Mouse (Mus musculus) cerebellum, adult 2 months (tissue): ENCODE results near the gene Mrpl58. TPM values are rescaled to one million over a fixed set of nuclear protein-coding genes. Genes with fewer than 3 reads are reported as not detected.
"Not testable (repeated sequence)": the region's sequence is repeated elsewhere in the genome, so short reads cannot be mapped to it uniquely, and the experiment has no call there.

Source experiments
- DNase-seq, 2 experiments: peaks; one replicate each; pipeline ENCODE4 v3.0.0; 2021
- H3K27ac ChIP-seq: fragments of 200-500 bp; 2 replicates; pipeline ENCODE4 v1.5.1; 2012; ENCODE audit warnings: low read length, control low read depth, inconsistent platforms; ENCODE audit not compliant: insufficient read depth
- H3K27me3 ChIP-seq: fragments of 200-500 bp; 2 replicates; pipeline ENCODE4 v1.6.1; 2012; ENCODE audit warnings: inconsistent platforms, mild to moderate bottlenecking, low read length, moderate library complexity; ENCODE audit not compliant: control insufficient read depth, insufficient read depth
- H3K4me1 ChIP-seq: fragments of 200-500 bp; 2 replicates; pipeline ENCODE4 v1.6.1; 2011; ENCODE audit warnings: low read length; ENCODE audit not compliant: control insufficient read depth, insufficient read depth
- H3K4me3 ChIP-seq: fragments of 200-500 bp; replicated peaks from 2 replicates; pipeline ENCODE3; 2011; ENCODE audit warnings: mild to moderate bottlenecking, low read depth, low read length, control low read depth; ENCODE audit not compliant: insufficient read depth
- CTCF ChIP-seq: fragments of 200-500 bp; IDR thresholded peaks from 2 replicates; pipeline ENCODE4 v1.5.1; 2011; ENCODE audit warnings: low read depth, mild to moderate bottlenecking, control low read depth, low read length, moderate library complexity, borderline replicate concordance; ENCODE audit not compliant: insufficient read depth
- POLR2A ChIP-seq: fragments of 200-500 bp; IDR thresholded peaks from 2 replicates; pipeline ENCODE4 v1.6.1; 2011; ENCODE audit warnings: low read length, control low read depth, borderline replicate concordance; ENCODE audit not compliant: insufficient read depth
- WGBS: fragments of 180-500 bp; shearing (Covaris S2); methylation state at CpG from one replicate; pipeline ENCODE4 v1.1.7; 2018; 5-methylcytosine and 5-hydroxymethylcytosine counted together
- polyA plus RNA-seq: library from polyadenylated mRNA; depleted of rRNA; stranded (reverse); fragments of >200 nt; gene quantifications from 2 replicates; pipeline ENCODE4 v1.2.3, GENCODE M21; 2012

Gene Mrpl58
- polyA plus RNA-seq, 1 experiment: 164 TPM

DNA sequence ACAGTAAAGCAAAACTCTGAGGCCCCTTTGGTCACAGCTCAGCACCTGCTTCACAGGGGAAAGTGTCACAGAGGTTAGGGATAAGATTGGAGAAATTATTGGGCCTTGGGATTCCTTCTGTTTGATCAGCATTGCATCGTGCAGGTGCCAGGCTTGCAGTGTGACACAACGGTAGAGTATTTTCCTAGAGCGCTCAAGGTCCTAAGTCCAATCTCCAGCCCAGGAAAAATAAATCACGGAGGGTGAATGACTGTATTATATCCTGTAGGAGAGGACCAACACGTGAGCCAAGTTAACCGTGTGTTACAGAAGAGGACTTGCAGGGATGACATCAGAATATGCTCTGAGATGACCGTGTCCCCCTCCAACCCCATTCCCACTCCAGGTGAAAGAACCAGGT, 46.6 kb downstream of the Mrpl58 start:
- Histone ChIP-seq H3K4me3 (no peak overlapping the region), H3K27ac (no peak overlapping the region), H3K4me1 (no peaks in the 10 kb centered on the region; the same call in 1 of the 2 replicates), H3K27me3 (no peaks in the 10 kb centered on the region)
- DNase-seq: no peak
- TF ChIP-seq CTCF (no peak), POLR2A (no peak)
- WGBS: 89% methylated on average over 7 of the region's 7 CpGs

DNA sequence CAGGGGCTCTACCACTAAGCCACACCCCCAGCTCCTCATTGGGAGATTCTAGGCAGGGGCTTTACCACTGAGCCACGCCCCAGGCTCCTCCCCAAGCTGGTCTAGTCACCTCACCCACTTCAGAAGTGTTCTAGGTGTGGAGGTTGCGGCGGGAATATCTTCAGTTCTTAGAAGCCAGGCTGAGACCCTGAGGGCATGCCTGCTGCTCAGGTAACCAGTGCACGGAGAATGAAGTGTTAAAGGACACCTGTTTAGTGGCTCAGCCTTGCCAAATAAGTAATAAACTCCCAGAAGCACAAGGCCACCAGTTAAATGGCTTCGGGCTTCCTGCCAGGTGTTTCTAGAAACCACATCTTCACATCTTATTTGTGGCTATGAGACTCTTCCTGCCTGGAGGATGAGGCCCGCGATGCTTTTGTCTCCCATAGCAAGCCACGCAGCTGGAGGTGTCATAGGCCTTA, 48.3 kb downstream of the Mrpl58 start:
- Histone ChIP-seq H3K27ac (no peak overlapping the region), H3K4me1 (no peaks in the 10 kb centered on the region; the same call in 1 of the 2 replicates), H3K4me3 (no peak overlapping the region), H3K27me3 (no peaks in the 10 kb centered on the region)
- TF ChIP-seq CTCF (no peak), POLR2A (no peak)
- no peak for DNase-seq
- 80% methylated on average over 8 of the region's 8 CpGs for WGBS

DNA sequence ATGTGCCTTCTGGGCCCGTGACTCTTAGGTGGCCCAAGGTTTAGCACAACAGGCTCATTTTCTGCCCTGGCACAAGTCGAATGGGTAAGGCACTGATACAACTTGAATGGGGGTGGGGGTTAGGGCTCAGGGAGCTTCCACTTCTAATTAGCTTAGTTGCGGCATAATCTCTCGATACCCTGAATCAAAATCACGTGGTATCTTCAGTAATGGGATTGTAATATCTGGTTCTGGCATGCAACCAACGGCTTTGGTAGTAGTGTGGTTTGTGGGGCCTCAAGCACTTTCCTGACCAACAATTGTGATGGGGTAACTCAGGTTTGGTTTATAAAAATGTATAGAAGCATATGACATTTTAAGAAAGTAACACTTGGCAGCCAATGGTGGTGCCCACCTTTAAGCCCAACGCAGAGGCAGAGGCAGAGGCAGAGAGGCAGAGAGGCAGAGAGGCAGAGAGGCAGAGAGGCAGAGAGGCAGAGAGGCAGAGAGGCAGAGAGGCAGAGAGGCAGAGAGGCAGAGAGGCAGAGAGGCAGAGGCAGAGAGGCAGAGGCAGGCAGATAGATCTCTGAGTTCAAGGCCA, 48.8 kb downstream of the Mrpl58 start:
- no peak for DNase-seq
- TF ChIP-seq CTCF (no peak), POLR2A (no peak)
- Histone ChIP-seq H3K27me3 (no peaks in the 10 kb centered on the region), H3K4me1 (no peaks in the 10 kb centered on the region; the same call in 1 of the 2 replicates), H3K4me3 (no peak overlapping the region), H3K27ac (no peak overlapping the region)
- 72% methylated on average over 7 of the region's 7 CpGs for WGBS

DNA sequence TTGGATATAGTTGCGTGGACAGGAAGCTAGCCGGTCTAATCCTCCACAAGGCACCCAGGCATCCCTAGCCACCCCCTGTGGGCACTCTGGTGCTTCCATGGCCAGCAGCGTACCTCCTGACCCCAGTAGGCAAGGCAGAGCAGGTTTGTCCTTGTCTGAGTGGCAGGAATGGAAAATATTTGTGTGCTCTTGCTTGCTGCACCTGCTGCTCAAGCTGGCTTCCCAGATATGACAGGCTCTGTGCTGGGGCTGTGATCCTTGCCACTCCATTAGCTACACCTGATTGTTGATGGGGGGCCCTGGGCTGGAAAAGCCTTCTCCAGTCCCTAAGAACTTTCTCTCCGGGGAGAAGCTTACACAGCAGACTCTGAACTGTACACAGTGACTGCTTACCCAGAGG, 49.8 kb downstream of the Mrpl58 start:
- H3K27me3 ChIP-seq: no peaks in the 10 kb centered on the region
- H3K4me1 ChIP-seq: no peaks in the 10 kb centered on the region; the same call in 1 of the 2 replicates
- WGBS: 62% methylated on average over 4 of the region's 4 CpGs
- DNase-seq: no peak
- no peak overlapping the region for H3K27ac ChIP-seq
- no peak for TF ChIP-seq CTCF
- TF ChIP-seq POLR2A: no peak
- no peak overlapping the region for H3K4me3 ChIP-seq

GRCm38 (mm10) chr11:115454822-115455221, 51.3 kb downstream of the Mrpl58 start:
- H3K27me3 ChIP-seq, H3K4me3 ChIP-seq, H3K27ac ChIP-seq, H3K4me1 ChIP-seq, DNase-seq: not testable (repeated sequence)
- WGBS: 82% methylated on average over 6 of the region's 6 CpGs

DNA sequence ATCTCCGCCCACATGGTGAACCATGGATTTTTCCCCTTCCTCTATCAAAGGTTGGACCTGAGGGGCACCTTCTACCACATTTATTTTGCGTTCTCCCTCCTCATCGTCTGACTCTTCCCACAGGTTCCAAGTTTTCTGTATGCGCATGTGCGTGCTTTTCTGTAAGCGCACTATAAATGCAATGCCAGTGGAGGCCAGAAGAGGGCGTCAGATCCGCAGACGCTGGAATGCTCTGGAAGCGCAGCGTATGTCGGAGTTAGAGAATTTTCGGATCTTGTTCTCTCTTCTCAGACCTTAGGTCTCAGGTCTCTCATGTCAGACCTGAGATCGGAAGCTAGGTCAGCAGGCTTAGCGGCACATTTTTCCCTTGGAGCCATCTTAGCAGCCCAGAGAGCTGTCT, 52.1 kb downstream of the Mrpl58 start:
- no peak for DNase-seq
- TF ChIP-seq CTCF (no peak), POLR2A (no peak)
- H3K27me3 ChIP-seq: no peaks in the 10 kb centered on the region
- 90% methylated on average over 15 of the region's 15 CpGs for WGBS
- no peak overlapping the region for H3K27ac ChIP-seq
- H3K4me3 ChIP-seq: no peak overlapping the region
- H3K4me1 ChIP-seq: no peaks in the 10 kb centered on the region; the same call in 1 of the 2 replicates

DNA sequence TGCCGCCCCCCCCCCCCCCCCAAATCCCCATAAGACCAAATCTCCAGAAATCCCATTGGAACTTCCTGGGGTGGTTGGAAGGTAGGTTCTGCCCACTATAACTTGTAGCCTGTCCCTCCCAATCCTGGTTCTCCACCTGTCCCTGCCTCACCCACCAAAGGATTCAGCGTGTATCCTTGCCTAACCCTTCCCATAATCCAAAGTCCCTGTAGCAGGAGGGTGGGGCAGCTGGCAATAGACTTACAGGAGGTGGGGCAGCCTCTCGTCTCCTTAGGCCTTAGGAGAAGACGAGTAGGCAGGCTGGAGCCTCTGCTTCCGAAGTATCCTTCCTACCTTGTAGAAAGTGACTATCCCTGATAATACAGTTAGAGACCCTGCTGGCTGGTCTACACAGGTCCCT, 52.6 kb downstream of the Mrpl58 start:
- 94% methylated on average over 5 of the region's 5 CpGs for WGBS
- no peak overlapping the region for H3K4me3 ChIP-seq
- TF ChIP-seq POLR2A: no peak
- no peak for TF ChIP-seq CTCF
- DNase-seq: no peak
- H3K27ac ChIP-seq: no peak overlapping the region
- H3K27me3 ChIP-seq: no peaks in the 10 kb centered on the region
- no peaks in the 10 kb centered on the region; the same call in 1 of the 2 replicates for H3K4me1 ChIP-seq

DNA sequence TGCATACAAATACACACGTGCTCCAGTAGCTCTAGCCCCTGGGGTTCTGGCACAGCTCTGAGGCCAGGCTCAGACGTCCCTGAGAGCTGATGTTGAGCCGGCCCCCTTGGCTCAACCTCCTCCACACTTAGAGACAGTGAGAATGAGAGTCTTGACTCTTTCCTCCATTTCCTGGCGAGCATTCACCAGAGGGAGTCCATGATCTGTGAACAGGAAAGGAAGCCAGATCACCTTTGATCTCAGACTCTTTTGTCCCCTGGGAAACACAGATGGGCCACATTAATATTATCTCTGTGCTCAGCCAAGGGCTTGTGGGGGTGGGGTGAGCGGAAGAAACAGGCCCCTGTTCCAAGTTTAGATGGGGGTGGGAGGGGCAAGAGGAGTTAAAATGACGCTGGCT, 53.9 kb downstream of the Mrpl58 start:
- no peak overlapping the region for H3K4me3 ChIP-seq
- H3K4me1 ChIP-seq: peaks cover 6% of the 10 kb centered on the region
- H3K27me3 ChIP-seq: no peaks in the 10 kb centered on the region
- no peak for DNase-seq
- 27% methylated on average over 6 of the region's 6 CpGs for WGBS
- TF ChIP-seq CTCF (no peak), POLR2A (no peak)
- H3K27ac ChIP-seq: no peak overlapping the region

GRCm38 (mm10) chr11:115460976-115461375, 57.4 kb downstream of the Mrpl58 start:
- WGBS: 56% methylated on average over 8 of the region's 8 CpGs
- no peaks in the 10 kb centered on the region for H3K27me3 ChIP-seq
- peaks cover 9% of the 10 kb centered on the region; the same call in 1 of the 2 replicates for H3K4me1 ChIP-seq
- no peak overlapping the region for H3K4me3 ChIP-seq
- no peak for DNase-seq
- no peak for TF ChIP-seq POLR2A
- TF ChIP-seq CTCF: no peak
- no peak overlapping the region for H3K27ac ChIP-seq
